Mouse (Mus musculus): Measurements from ENCODE around the gene Gm527.

- TF ChIP-seq CTCF (IDR thresholded peaks at IDR 0.05; ENCODE audit: control insufficient read depth, insufficient read depth, insufficient read length) (no peak), MYOG (IDR thresholded peaks at IDR 0.05; ENCODE audit: control insufficient read depth, extremely low read depth, insufficient read length) (no peak), CEBPB (IDR thresholded peaks at IDR 0.05; ENCODE audit: low read depth) (no peak), USF1 (IDR thresholded peaks at IDR 0.05; ENCODE audit: low read depth) (no peak)
Observed at GRCm38 (mm10) chr12:64912996-64913395, 4.7 kb upstream of the Gm527 start.
